Comparison of ENCODE assay signal across 21 mouse cellular contexts in genomic region chr5:52122146-52122545, GRCm38 (mm10).
"Had no signal": no experiment of that assay in that cellular context is flagged by ENCODE, and none has a peak within 500 bp of the region (broad histone marks: within the 10 kb centered on the region; RNA-seq: fewer than 3 reads in every experiment).

No protein-coding gene starts in this region.

- DNase-seq: heart, postnatal 10 days; heart, postnatal 14 days; heart, postnatal 36 days; heart, postnatal 4 days; kidney, adult 11 months; kidney, adult 18-20 months; kidney, adult 2 months; kidney, adult 8-10 months; kidney, postnatal 10 days; kidney, postnatal 14 days; kidney, postnatal 25 days; kidney, postnatal 36 days; kidney, postnatal 4 days; layer of hippocampus, adult 9-11 months; layer of hippocampus, postnatal 36 days had no signal

- ATAC-seq: hindbrain, embryonic 16.5 days; hindbrain, postnatal 0 days; inflammation-experienced regulatory T-cells, adult 6 months; intestine, embryonic 15.5 days; intestine, embryonic 16.5 days; intestine, postnatal 0 days had no signal
